Mouse (Mus musculus) gonadal fat pad, adult 2 months (tissue): ENCODE data around the gene Uckl1. TPM values are rescaled to one million over a fixed set of nuclear protein-coding genes. Genes with fewer than 3 reads are reported as not detected.

Experiments used
- DNase-seq: peaks from one replicate; pipeline ENCODE4 v3.0.0-alpha.2; 2012; ENCODE audit warnings: low read depth
- polyA plus RNA-seq: library from polyadenylated mRNA; depleted of rRNA; stranded (reverse); fragments of >200 nt; gene quantifications from 2 replicates; pipeline ENCODE4 v1.2.3, GENCODE M21; 2012

Gene Uckl1
- polyA plus RNA-seq, 1 experiment = 164 TPM

DNA sequence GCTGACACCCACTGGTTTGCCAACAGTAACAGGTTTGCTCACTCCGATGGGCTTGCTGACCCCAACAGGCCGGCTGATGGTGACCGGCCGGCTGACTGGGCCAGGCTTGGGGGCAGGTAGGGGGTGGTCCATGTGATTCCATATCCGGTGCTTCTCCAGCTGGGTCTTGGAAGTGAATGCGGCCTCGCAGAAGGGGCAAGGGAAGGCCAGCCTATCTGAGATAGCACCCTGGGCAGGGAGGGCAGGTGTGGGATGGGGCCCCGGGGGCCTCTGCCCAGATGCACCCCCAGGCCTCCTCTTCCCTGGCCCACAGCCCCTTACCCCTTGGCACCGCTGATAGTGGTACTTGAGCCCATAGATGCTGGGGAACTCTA, 5.0 kb upstream of the Uckl1 start:
- DNase-seq = no peak

GRCm38 (mm10) chr2:181589011-181589731, 4.5 kb upstream of the Uckl1 start:
- no peak for DNase-seq

DNA sequence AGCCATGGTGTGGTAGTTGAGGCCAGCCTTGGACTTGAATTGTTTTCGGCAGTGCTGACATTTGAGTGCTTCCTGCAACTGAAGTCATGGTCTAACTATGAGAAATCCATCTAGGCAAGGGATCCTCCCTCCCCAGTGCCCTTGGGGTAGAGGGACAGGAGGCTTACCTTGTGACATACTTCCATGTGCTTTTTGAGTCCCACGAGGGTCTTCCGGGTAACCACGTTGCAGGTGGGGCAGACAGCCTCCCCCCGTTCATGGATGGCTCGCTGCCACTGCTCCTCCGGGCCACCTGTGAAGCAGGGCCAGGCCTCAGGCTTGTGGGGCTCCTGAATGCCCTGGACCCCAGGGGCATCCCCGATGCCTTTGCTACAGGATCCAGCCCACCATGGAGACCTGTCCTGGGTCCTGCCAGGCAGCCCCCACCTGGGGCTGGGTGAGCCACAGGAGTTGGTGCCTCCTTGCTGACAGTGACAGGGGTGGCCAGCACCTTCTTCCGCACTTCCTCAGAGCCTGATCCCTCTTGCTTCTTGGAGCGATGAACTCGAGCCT, 3.6 kb upstream of the Uckl1 start:
- no peak for DNase-seq

- DNase-seq = no peak
Observed at GRCm38 (mm10) chr2:181587796-181588195, 3.1 kb upstream of the Uckl1 start.

GRCm38 (mm10) chr2:181586124-181586523, 1.4 kb upstream of the Uckl1 start:
- no peak for DNase-seq

DNA sequence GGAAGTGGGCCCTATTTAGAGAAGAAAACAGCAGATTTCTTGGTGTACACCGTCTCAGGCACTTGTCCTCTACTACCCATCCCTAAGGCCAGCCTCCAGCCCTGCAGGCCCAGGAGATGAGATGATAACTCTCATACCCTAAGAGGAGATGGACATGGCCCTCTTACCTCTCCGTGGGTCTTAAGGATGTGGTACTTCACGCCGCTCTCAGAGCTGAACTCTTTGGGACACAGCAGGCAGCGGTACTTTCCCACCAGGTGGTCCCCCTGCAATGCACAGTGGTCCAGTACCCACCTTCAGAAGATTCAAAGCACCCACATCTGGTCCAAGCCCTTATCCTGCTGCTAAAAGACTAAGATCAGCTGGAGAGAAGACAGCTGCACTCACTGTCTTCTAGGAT, 814 bp upstream of the Uckl1 start:
- no peak for DNase-seq

DNA sequence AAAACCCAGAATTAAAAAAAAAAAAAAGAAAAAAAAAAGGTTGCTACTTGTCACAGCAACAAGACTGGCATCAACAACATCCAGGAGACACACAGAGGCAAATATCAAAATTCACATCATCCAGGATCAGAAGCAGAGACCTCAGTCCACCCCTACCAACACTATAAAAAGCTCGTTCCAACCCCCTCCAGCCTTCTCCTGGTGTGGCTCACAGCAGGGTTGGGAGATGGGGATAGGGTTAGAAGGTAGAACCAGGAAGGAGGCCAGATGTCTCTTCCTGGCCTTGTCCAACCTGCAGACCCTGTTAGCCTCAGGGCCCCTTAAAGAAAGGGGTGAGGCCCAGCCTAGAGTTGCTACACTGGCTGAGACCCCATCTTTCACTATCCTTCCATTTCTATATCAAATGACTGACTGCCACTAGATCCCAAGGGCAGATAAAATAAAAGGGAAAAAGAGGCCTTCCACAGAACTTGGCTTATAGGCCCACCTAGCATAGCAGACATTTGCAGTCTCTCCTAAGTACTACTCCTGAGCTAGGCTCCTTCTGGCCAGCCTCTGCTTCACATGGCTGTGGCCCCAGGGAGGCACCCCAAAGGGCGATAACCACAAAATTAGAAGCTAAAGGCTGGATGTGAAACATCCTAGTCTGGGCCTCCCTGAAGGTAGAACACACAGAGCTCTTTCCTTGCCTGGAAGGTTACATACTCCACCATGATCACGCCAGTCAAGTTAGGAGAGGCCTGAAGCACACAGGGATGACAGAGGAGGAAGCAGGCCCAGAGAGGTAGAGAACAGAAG, 1.0 kb downstream of the Uckl1 start:
- DNase-seq = no peak

DNA sequence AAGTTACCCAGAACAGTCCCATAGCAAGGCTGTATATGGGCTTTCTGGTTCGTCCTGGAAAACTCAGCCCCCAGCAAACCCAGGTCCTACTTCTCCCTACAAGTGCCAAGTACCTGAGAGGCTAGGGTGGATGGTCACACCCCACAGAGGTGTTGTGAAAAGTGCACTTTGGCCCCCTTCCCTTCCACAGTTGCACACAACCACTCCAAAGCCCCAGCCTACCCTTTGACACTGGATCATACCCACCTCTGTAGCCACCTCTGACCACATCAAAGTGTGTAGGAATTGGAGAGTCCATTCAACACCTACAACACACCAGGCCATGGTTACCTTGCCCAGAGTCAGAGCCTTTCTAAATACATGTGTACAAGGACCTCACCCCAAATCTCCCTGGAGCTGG, 1.8 kb downstream of the Uckl1 start:
- no peak for DNase-seq

DNA sequence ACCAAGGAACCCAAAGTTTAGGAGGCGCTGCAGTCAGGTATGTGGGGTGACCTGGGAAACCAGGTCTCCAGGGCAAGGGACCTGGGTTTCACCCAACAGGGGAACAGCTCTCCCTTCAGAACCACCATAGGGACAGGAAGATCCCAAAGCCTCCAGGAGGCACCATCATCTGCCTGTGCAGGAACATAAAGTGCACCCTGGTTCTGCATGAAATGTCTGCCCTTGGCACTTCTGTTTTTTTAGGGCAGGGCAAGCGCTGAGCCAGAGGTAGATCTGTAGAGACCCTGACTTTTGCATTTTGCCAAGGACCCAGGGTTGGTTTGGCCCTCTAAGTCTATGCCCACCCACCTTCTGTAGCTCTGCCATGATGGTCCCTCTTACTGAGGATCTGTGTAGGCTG, 2.3 kb downstream of the Uckl1 start:
- DNase-seq = no peak

DNA sequence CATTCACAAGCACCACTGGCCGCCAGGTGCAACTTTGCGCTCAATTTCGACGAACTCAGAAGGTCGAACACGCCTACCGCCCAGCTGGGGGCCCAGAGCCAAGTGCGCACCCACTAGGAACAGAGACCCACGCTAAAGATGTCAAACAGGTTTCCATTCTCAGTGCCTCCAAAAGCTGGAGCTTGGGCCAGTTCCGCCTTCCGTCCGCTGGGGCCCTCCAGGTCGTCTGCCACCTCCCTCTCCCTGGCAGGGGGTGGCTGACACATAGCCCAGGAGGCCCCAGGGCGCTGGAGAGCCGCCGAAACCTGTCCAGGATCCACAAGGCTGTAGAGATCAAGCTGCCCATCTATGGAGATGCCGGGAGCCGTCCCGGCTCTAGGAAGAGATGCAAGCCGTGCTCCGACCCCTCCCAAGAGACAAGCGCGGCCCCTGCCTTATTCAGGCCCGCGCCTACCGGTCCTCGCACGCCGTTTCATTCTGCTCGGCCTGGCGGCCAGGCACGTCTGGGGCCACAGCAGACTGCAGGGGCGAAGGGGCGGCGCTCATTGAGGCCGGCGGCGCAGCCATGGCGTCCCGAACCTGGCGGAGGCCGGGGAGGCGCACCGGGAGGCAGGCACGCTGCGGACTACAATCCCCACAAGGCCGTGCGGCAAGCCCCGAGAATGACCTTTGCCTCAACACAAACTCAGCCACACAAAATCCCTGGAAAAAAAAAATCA, 3.1 kb downstream of the Uckl1 start:
- DNase-seq = no peak

- DNase-seq = no peak
Observed at GRCm38 (mm10) chr2:181581016-181581401, 3.7 kb downstream of the Uckl1 start.

DNA sequence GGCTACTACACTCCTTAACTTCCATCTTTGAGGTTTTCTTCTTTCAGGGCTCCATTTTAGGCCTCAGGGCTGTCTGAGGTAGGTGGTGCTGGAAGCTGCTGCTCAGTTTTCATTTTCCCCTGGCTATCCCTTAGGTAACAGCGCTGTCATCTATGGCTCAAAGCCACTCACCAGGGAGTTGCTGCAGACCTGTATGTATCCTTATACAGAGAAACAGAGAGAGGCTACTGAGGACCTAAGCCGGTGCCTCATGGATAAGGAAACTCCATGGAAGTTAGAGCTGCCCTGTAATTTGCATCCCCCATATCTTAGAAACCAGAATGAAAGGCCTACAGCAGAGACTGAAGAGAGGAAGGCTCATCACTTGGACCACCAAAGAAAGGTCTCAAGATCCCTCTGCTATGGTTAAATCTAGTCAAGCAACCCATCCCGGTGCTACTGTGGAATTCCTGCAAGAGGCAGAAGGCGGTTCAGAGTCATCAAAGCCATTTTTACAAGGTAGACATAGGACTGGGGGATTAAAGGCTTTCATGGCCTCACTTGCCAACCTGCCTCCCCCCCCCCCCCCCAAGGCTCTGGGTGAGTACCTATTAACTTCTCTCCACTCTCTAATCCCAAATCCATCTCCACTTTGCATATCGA, 4.4 kb downstream of the Uckl1 start:
- DNase-seq = no peak

DNA sequence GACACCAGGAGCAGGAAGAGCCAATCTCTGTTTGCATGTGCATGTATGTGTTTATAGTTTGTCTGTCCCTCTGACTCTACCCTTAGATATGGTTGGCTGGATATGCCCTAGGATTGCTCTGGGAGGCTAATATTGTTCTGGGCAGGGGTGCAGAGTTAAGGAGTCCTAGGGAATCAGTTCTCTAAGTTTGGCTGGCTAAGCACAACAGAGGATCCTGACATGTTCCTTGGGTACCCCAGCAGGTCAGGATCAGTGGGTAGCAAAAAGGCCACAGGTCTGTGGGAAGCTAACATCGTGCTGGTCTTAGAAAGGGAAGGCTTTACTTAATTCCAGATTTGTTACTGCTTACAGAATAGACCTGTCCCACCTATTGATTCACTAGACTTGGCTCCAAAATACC, 5.0 kb downstream of the Uckl1 start:
- DNase-seq = no peak

GRCm38 (mm10) chr2:181578790-181579618, 5.7 kb downstream of the Uckl1 start:
- no peak for DNase-seq

DNA sequence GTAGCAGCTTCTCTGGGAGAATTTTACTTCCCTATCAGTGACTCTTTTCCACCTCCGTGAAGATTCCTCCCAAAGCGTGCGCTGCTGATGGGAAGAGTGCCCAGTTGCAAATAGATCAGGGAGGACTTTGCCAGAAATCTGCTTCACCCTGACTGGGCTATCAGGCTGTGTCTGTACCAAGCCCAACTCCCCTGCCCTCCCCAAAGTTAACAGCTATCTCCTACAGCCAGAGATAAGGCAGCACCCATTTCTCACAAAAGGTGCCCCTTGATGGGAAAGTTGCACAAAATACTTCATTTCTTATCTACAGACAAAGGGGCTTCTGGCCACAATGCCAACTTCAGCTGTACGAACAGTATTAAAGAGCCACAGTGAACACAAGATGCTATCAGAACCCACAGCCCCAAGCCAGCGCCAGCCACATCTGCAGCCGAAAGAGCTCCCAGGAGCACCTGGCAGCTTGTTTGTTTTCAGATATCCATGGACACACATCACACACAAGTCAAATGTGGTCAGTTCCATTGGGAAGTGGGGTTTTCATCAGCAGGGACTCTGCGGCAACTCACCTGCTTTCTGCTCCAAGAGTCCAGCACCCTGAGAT, 6.6 kb downstream of the Uckl1 start:
- DNase-seq = no peak

GRCm38 (mm10) chr2:181577126-181577525, 7.6 kb downstream of the Uckl1 start:
- DNase-seq = no peak

GRCm38 (mm10) chr2:181576613-181577012, 8.1 kb downstream of the Uckl1 start:
- DNase-seq = no peak

DNA sequence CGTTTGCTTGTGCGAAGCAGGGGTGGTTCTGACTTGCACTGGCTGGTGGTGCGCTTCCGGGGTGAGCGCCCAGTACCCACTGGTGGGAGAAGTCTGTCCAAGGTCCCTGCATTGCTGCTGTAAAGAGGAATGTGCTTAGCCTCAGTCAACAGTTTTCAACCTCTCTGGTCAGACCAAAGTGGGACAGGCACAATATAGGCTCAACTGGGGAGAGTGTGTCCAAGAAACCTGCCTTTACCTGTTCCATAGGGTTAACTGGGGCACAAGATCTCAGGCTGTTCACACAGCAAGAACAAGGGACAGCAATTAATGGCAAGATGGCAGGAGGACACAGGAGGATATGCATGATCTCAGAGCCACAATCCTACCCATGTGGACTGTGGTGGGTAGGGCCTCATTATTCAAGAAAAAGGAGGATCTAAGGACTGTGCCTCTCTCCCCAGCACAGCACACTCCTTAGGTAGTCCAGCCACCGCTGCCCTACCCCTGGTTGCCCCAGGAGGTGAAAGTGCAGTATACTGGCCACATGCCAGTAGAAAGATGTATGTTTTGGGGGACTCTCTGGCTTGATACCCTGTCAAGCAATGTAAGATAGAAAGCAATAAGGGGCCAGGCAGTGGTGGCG, 9.7 kb downstream of the Uckl1 start:
- no peak for DNase-seq

- DNase-seq = no peak
Observed at GRCm38 (mm10) chr2:181573961-181574360, 10.7 kb downstream of the Uckl1 start.
